Mouse (Mus musculus): ENCODE data around the gene Lmnb2. TPM values are rescaled to one million over a fixed set of nuclear protein-coding genes. Genes with fewer than 3 reads are reported as not detected.

The Lmnb2 gene
- polyA plus RNA-seq, 1 experiment from 2014 or later, result 85.6 TPM

GRCm38 (mm10) chr10:80915260-80915659, 2.8 kb downstream of the Lmnb2 start:
- peaks cover 64% of the 10 kb centered on the region for H3K36me3 ChIP-seq (replicated peaks)
- H3K4me3 ChIP-seq, result no peak overlapping the region
- H3K4me1 ChIP-seq, result peaks cover 28% of the 10 kb centered on the region
- peaks cover 4% of the 10 kb centered on the region for H3K27me3 ChIP-seq (ENCODE audit: poor library complexity, severe bottlenecking)
- 90% methylated on average over 2 of the region's 2 CpGs for WGBS
- H3K27ac ChIP-seq, result no peak overlapping the region
- no peaks in the 10 kb centered on the region for H3K9me3 ChIP-seq
- no peak for DNase-seq (ENCODE audit: extremely low spot score, low spot score)

GRCm38 (mm10) chr10:80914253-80914656, 3.8 kb downstream of the Lmnb2 start:
- Histone ChIP-seq H3K4me1 (peaks cover 28% of the 10 kb centered on the region), H3K36me3 (replicated peaks) (peaks cover 74% of the 10 kb centered on the region), H3K4me3 (no peak overlapping the region), H3K27me3 (ENCODE audit: poor library complexity, severe bottlenecking) (peaks cover 3% of the 10 kb centered on the region), H3K27ac (no peak overlapping the region), H3K9me3 (no peaks in the 10 kb centered on the region)
- no peak for DNase-seq (ENCODE audit: extremely low spot score, low spot score)
- 93% methylated on average over 5 of the region's 5 CpGs for WGBS

- H3K27ac ChIP-seq, result no peak overlapping the region
- no peak overlapping the region for H3K4me3 ChIP-seq
- no peaks in the 10 kb centered on the region for H3K27me3 ChIP-seq (ENCODE audit: poor library complexity, severe bottlenecking)
- H3K9me3 ChIP-seq, result no peaks in the 10 kb centered on the region
- WGBS, result 93% methylated on average over 7 of the region's 8 CpGs
- H3K36me3 ChIP-seq (replicated peaks), result peaks cover 81% of the 10 kb centered on the region
- H3K4me1 ChIP-seq, result peaks cover 26% of the 10 kb centered on the region
- DNase-seq (ENCODE audit: extremely low spot score, low spot score), result no peak
These were observed 4.6 kb downstream of the Lmnb2 start for GRCm38 (mm10) chr10:80913364-80914011.

GRCm38 (mm10) chr10:80911891-80912290, 6.2 kb downstream of the Lmnb2 start:
- no peak for DNase-seq (ENCODE audit: extremely low spot score, low spot score)
- Histone ChIP-seq H3K27me3 (ENCODE audit: poor library complexity, severe bottlenecking) (no peaks in the 10 kb centered on the region), H3K4me1 (peaks cover 12% of the 10 kb centered on the region), H3K27ac (no peak overlapping the region), H3K9me3 (no peaks in the 10 kb centered on the region), H3K36me3 (replicated peaks) (peaks cover 97% of the 10 kb centered on the region), H3K4me3 (no peak overlapping the region)

GRCm38 (mm10) chr10:80911354-80911753, 6.7 kb downstream of the Lmnb2 start:
- no peak for DNase-seq (ENCODE audit: extremely low spot score, low spot score)
- H3K36me3 ChIP-seq (replicated peaks), result peaks cover 98% of the 10 kb centered on the region
- 96% methylated on average over 4 of the region's 4 CpGs for WGBS

GRCm38 (mm10) chr10:80909375-80910162, 8.5 kb downstream of the Lmnb2 start:
- 94% methylated on average over 22 of the region's 22 CpGs for WGBS
- Histone ChIP-seq H3K27me3 (ENCODE audit: poor library complexity, severe bottlenecking) (no peaks in the 10 kb centered on the region), H3K4me3 (no peak overlapping the region), H3K4me1 (no peaks in the 10 kb centered on the region), H3K27ac (no peak overlapping the region), H3K9me3 (no peaks in the 10 kb centered on the region), H3K36me3 (replicated peaks) (peaks cover 98% of the 10 kb centered on the region)
- DNase-seq (ENCODE audit: extremely low spot score, low spot score), result no peak

More at GRCm38 (mm10) chr10:80911354-80911753, 6.7 kb downstream of the Lmnb2 start:
- Histone ChIP-seq H3K27ac (no peak overlapping the region), H3K4me3 (no peak overlapping the region), H3K4me1 (peaks cover 7% of the 10 kb centered on the region), H3K27me3 (ENCODE audit: poor library complexity, severe bottlenecking) (no peaks in the 10 kb centered on the region), H3K9me3 (no peaks in the 10 kb centered on the region)

- no peak for DNase-seq (ENCODE audit: extremely low spot score, low spot score)
- H3K36me3 ChIP-seq (replicated peaks), result peaks cover 85% of the 10 kb centered on the region
- 95% methylated on average over 11 of the region's 11 CpGs for WGBS
- no peaks in the 10 kb centered on the region for H3K9me3 ChIP-seq
- H3K27ac ChIP-seq, result no peak overlapping the region
- H3K4me1 ChIP-seq, result peaks cover 8% of the 10 kb centered on the region
- H3K27me3 ChIP-seq (ENCODE audit: poor library complexity, severe bottlenecking), result no peaks in the 10 kb centered on the region
- no peak overlapping the region for H3K4me3 ChIP-seq
These were observed 13.3 kb downstream of the Lmnb2 start for GRCm38 (mm10) chr10:80904709-80905108.

GRCm38 (mm10) chr10:80904004-80904693, 13.9 kb downstream of the Lmnb2 start:
- H3K36me3 ChIP-seq (replicated peaks), result peaks cover 85% of the 10 kb centered on the region
- peaks cover 13% of the 10 kb centered on the region for H3K4me1 ChIP-seq
- DNase-seq (ENCODE audit: extremely low spot score, low spot score), result no peak
- no peak overlapping the region for H3K4me3 ChIP-seq
- no peak overlapping the region for H3K27ac ChIP-seq
- no peaks in the 10 kb centered on the region for H3K27me3 ChIP-seq (ENCODE audit: poor library complexity, severe bottlenecking)
- 91% methylated on average over 28 of the region's 28 CpGs for WGBS
- no peaks in the 10 kb centered on the region for H3K9me3 ChIP-seq

- Histone ChIP-seq H3K9me3 (no peaks in the 10 kb centered on the region), H3K27me3 (ENCODE audit: poor library complexity, severe bottlenecking) (peaks cover 2% of the 10 kb centered on the region; the same call in 1 of the 2 replicates), H3K4me1 (peaks cover 22% of the 10 kb centered on the region), H3K4me3 (no peak overlapping the region), H3K27ac (no peak overlapping the region), H3K36me3 (replicated peaks) (peaks cover 85% of the 10 kb centered on the region)
- 93% methylated on average over 10 of the region's 10 CpGs for WGBS
- DNase-seq (ENCODE audit: extremely low spot score, low spot score), result no peak
These were observed 14.8 kb downstream of the Lmnb2 start for GRCm38 (mm10) chr10:80903282-80903681.

- Histone ChIP-seq H3K36me3 (replicated peaks) (peaks cover 85% of the 10 kb centered on the region), H3K4me1 (peaks cover 30% of the 10 kb centered on the region), H3K27me3 (ENCODE audit: poor library complexity, severe bottlenecking) (peaks cover 11% of the 10 kb centered on the region), H3K27ac (no peak overlapping the region), H3K9me3 (no peaks in the 10 kb centered on the region), H3K4me3 (no peak overlapping the region)
- no peak for DNase-seq (ENCODE audit: extremely low spot score, low spot score)
- 97% methylated on average over 9 of the region's 9 CpGs for WGBS
These were observed 15.6 kb downstream of the Lmnb2 start for GRCm38 (mm10) chr10:80902273-80902940.

- 89% methylated on average over 19 of the region's 19 CpGs for WGBS
- peak overlapping the region; percentile 78; the same call in 1 of the 2 replicates for H3K4me3 ChIP-seq
- H3K4me1 ChIP-seq, result peaks cover 30% of the 10 kb centered on the region
- no peak for DNase-seq (ENCODE audit: extremely low spot score, low spot score)
- H3K9me3 ChIP-seq, result no peaks in the 10 kb centered on the region
- peaks cover 12% of the 10 kb centered on the region for H3K27me3 ChIP-seq (ENCODE audit: poor library complexity, severe bottlenecking)
- peaks cover 80% of the 10 kb centered on the region for H3K36me3 ChIP-seq (replicated peaks)
- H3K27ac ChIP-seq, result peak overlapping the region; percentile 91; the same call in 1 of the 2 replicates
These were observed 16.4 kb downstream of the Lmnb2 start for GRCm38 (mm10) chr10:80901409-80902272.

All from forebrain, embryonic 10.5 days (tissue).